Mouse (Mus musculus): Measurements from ENCODE around the gene Actn1.
A peak's percentile ranks its signal among the peaks of the same experiment; 100 is the strongest.

Actn1 gene

DNA sequence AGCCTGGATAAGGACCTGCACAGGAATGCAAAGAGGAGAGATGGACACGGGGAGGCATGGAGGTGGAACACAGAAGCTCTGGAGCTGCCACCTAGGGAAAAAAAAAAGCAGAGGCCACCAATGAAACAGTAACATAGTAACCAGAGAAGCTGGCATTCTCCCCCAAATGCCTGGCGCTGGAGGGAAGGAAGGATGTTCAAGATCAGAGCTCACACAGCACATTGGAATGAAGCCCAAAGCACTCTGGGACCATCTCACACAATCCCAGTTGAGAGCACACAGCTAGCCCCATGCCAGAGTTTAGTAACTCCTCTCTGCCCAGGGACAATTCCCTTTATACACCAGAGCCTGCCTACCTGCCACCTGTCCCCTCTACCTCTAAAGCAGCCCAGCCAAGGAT lies 34.1 kb downstream of the Actn1 start:
- no peak for DNase-seq (ENCODE audit: low spot score in 2 of 2)

DNA sequence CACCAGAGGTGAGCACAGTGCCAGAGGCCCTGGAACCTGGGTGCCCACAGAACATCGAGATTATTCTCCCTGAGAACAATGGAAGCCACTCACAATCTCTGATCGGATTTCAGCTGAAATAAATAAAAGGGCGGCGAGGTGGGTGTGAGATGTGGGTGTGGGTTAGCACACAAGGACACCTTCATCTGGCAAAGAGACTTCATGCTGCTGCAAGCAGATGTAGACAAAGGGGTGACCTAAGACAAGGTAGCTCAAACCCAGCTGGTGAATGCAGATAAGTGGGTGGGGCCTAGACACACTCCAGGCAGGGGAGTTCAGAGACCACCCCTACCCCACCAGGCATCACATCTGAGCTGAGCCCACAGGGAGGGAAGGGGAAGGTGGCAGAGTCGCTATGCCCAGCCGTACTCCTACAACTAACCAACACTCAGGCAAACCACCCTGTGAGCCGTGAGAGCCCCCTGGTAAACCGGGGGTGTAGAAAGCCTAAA lies 35.9 kb downstream of the Actn1 start:
- DNase-seq (ENCODE audit: low spot score in 2 of 2) = no peak

DNA sequence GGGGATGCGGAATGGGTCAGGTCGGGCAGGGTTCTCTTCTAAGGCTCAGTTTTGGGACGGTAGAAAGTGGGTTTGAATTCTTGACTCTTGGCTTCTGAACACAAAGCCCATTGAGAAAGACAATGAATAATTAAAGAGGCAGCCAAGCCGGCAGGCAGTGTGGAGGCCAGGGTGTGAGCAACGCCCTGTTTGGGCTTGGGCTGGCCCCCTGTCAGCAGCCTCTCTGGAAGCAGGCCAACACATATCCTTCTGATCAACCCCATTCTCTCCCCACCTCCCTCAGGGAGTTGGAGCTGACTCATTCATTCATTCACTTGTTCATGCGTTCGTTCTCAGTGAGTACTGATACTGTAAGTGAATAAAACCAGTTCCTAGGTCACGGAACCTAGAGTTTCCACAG lies 36.7 kb downstream of the Actn1 start:
- DNase-seq (ENCODE audit: low spot score in 2 of 2) = no peak

DNA sequence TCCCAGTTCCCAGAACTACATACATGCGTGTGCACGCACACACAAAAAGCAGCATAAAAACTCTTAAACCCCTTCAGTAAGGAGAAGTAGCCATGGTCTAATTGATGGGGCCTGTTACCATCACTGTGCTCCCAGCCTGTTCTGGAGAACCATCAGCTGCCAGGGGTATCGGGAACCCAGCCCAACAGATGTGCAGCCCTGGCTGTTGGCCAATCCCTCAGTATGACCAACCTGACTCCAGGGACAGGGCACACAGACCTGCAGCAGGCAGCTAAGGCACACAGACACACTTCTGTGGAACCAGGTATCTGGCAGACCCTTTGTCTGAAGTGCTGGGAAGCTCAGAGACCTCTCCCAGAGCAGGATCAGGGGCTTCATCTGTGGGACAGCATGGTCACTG lies 37.7 kb downstream of the Actn1 start:
- DNase-seq (ENCODE audit: low spot score in 2 of 2) = no peak

DNA sequence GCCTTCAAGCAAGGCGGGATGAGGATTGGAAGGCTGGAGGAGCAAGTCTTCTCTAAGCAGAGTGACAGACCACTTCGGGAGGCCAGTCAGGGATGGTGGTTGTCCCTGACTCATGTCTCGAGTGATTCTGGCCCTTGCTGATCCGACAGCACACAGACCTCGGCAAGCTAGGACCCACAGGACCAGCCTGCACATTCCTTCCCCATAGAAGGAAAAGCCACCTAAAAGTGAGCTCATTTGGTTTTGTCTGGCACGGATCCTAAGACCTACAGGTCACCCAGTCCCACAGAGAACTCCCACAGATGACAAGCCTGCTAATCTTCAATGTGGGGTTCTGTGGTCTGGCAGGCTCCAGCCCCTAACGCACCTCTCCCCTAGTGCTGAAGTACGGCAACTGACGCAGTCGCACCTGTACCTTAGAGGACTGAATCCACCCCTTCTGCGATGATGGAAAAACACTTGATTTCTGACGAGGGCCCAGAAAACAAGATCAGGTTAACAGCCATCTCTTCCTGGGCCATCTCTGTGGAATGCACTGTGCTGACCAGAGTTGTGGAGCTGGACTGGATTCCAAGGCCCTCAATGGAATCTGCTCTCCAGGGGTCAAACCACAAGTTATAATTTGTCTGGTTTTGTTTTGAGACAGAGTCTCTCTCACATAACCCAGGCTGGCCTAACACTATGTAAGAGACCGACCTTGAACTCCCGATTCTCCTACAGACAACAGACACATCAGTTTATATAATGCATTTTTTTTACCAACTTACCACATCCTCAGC lies 39.7 kb downstream of the Actn1 start:
- no peak for DNase-seq (ENCODE audit: low spot score in 2 of 2)

DNA sequence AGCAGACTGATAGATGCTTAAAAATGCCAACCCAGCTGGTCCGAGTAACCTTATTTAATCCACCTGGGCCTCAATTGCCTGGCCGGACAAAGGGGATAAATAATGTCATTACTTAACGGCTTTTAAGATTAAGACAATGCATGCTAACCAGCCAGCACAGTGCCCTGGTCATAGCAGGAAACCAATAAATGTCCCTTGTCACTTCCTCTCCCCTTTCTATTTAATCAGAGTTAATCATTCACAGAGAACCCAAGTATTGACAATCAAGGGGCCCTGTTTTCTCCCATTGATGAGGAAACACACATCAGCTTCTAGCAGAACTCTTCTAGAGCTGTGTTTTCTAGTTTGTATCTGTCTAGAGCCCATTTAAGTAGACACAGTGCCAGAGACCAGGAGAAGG lies 41.4 kb downstream of the Actn1 start:
- DNase-seq (ENCODE audit: low spot score in 2 of 2) = no peak

DNA sequence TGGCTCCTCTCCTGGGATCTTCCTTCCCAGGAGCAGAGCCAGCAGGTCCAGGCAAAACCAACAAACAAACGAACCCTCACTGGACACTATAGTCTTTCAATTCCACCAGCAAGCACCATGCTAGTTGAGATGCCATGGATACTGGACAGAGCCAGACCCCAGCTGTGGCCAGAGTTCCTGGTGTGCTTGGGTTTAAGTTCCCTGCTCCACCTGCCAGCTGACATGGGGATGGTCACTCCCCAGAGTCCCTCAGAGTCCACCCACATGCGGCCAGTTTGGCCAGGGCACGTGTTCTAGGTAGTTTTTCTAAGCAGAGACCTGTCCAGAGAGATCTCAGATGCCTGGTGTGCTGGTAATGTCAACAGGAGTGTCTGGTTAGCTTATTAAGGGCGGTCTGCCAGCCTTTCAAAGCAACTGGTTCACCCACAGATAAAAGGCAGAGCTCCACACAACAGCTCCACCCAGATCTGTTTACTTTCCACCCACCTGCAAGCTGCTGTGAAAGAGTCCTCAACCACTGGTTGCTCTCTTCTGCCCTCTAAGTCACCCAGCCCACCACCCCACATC lies 42.0 kb downstream of the Actn1 start:
- no peak for DNase-seq (ENCODE audit: low spot score in 2 of 2)

DNA sequence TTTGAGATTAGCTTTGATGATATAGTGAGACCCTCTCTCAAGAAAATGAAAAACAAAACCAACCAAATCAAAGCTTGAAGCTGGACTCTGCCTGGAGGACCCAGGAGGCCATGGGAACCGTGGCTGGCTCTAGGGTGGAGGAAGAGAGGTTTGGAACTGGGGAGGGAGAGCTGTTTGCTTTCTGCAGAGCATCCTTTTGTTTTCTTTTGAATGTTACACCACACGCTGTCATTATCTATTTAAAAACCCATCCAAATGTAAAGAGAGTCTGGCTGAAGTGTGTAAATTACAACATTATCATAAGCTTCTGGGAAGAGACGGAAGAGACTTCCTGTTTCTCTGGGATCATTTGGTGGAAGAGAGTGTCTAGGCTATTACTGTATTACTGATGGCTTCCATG lies 43.1 kb downstream of the Actn1 start:
- DNase-seq (ENCODE audit: low spot score in 2 of 2) = no peak

DNA sequence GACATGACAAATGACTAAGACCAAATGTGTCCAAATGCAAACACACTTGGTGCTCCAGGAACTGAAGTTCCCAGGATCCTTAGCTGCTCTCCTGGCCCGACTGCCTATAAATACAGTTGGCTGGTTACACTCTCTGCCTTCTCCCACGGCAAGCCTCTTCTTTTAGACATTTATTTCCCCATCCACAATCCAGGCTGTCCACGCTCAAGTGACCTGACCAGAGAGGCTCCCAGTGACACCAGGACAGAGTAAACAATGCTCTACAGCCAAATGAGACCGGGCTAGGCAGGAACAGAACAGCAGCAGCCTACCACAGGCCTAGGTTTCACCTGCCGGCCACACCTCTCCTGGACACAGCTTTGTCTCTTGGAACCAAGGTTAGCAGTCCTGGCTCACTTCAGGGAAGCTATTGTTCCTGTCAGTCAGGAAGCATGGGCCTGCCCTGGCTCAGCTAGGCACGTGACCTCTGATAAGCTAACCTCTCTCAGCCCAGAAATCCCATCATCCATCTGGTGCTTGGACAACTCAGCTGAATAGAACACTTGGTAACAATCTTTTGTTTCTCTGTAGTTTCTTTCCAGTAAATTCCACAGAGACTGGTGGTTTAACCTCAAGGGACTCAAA lies 43.8 kb downstream of the Actn1 start:
- DNase-seq (ENCODE audit: low spot score in 2 of 2) = no peak

DNA sequence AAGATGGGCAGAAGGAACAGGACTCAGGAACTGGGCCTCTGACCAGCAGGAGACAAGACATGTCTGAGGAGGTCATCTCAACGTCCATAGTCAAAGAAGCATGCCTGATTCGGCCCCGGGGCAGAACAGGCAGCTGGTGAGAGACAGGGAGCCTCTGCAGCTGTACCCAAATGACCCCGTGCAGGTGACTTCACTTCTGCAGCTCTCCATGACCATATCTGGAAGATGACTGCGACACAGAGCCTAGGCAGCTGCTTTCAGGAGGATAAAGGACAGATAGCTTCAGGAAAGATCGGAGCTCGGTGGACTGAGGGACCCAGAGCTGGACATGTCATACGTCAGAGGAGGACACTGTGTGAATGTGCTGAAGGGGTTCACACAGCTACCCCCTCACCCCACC lies 46.4 kb downstream of the Actn1 start:
- DNase-seq (ENCODE audit: low spot score in 2 of 2) = no peak

DNA sequence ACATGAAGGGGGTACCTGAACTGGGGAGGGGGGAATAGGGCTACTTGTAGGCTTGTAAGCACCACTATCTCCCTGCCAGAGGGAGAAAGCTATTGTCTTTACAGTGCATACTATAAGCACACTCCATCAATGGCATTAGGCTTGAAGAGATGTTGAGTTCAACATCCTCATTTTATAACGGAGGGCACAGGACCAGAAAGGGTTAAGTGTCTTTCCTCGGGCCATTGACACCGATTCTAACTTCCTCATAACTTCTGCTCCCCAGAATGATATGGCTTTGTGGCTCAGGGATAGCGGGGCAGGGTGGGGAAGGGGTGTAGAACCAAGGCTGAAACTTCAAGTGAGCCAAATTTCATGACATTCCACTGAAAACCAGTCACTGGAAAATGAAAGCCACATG lies 46.9 kb downstream of the Actn1 start:
- DNase-seq (ENCODE audit: low spot score in 2 of 2) = no peak

DNA sequence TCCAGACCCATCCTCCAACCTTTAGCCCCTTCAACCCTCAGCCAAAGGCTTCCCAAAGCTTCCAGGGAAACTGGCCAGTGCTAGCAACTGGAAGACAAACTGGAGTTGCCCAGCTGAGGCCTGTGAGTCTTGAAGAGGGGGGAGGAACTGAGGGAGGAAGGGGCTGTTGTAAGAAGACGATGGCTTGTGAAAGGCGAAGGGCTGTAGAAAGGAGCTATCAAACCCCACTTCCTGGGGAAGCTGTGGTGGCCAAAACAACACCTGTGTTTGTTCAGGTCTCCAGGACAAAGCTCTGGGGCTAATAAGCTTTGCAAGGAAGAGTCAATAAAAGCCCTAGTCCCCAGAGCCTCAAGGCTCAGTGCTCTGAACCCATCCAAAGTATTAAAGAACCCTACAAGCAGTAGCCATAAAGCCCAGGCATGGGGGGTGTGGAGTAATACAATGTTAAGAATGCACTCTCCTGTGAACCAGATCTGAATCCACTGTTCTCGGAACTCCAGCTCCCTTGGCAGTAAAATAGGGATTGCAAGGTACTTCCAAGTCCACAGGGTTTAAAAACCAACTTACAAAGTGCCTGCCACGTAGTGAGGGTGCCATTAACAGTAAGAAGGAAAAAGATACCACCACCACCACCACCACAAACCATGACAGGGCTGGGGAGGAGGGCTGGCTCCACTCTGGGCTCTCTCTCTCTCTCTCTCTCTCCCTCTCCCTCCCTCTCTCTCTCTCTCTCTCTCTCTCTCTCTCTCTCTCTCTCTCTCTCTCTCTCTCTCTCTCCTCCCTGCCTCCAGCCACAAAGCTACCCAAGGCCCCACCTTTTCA lies 49.2 kb downstream of the Actn1 start:
- no peak for DNase-seq (ENCODE audit: low spot score in 2 of 2)

DNA sequence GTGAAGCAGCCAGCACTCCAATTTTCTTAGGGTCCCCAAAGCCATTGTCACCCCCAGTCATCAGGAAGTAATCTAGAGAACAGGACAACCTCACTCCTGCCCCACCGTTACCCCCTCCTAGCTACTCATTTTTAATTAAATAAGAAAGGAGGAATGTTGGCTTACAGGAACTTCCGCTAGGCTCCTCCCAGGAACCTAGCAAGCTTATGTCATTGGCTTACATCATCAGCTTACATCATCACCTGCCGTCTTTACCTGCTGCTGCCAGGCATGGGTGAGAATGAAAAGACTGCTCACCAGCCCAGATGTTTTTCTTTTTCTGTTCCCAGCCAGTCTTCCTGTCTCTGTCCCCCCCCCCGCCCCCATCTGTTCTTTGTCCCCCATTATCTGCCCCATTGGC lies 50.3 kb downstream of the Actn1 start:
- DNase-seq (ENCODE audit: low spot score in 2 of 2) = no peak

DNA sequence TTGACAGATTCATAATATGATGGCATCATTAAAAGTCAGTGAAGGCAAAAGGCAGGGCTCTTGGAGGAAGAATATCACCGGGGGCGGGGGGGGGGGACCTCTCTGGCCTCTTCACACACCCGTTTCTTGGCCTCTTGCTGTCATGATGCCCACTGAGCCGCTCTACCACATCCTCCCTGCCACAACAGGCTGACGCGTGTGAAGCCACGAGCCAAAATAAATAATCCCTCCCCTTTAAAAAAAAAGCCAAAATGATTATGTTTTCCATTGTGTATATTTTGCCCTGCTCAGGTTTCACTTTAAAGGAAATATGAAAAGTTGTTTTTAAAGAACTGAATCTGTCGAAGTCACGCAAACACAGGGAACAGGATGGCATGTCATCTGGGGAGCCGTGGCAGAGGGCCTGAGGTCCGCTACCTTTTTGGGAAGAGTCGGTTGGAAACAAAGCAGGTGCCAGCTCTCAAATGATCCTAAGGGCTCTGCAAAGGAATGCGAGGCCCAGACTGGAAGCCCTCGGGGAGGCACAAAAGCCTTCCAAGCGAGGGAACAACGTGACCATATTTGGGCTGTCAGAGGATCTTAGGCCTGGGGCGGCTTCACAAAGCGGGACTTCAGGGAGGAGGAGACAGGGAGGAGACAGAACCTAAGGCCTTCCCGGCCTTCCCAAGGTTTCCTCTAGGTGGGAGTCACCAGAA lies 51.9 kb downstream of the Actn1 start:
- no peak for DNase-seq (ENCODE audit: low spot score in 2 of 2)

DNA sequence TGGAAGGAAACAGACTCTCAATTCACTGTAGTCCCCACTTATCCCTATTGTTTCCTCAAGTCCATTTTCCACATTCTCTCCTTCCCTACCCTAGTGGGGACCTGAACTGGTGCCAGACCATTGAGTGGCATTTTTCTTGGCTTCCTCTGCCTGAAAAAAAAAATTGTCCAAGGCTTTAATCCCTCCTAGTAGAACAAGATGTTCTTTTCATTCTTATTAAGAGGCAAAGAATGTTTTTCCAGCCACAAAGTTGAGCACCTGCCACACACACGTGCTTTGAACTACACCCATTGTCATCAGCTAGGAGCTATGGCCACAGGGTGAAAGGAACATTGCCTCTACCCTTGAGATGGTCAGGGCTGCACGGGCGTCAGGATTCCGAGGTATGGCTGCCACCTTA lies 56.9 kb downstream of the Actn1 start:
- no peak for DNase-seq (ENCODE audit: low spot score in 2 of 2)

DNA sequence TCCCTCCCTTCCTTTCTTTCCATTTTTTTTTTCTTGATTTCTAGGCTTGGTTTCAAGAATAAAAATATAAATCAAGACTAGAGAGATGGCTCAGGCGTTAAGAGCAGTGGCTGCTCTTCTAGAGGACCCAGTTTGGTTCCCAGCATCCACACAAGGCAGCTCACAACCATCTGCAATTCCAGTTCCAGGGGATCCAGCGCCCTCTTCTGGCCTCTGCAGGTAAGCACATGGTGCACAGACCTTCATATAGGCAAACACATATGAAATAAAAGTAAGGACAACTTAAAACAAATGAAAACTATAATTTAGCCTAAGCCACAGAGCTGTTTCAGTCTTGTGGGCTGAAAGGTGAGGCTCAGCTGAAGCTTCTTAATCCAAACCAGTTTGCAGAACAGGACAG lies 60.4 kb downstream of the Actn1 start:
- no peak for DNase-seq (ENCODE audit: low spot score in 2 of 2)

DNA sequence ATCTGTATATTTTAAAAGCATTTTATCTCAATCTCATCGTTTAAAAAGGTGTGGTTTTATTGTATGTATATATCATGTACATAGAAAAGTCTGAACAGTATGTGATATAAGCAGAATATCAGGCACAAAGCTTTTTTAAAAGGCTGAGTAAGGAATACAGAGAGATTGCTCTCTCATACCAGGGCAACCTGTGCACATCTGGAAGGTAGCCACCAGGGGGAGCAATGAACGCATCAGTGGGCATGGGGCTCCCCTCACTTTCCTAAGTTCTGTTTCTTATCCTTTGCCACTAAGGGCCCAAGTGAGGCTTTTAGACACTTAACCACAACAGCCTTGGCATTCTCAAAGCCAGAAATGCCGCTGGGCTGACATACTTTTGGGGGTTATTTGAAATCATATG lies 61.7 kb downstream of the Actn1 start:
- peak in 1 of 2 experiments; percentile 57 for DNase-seq (ENCODE audit: low spot score in 2 of 2)

DNA sequence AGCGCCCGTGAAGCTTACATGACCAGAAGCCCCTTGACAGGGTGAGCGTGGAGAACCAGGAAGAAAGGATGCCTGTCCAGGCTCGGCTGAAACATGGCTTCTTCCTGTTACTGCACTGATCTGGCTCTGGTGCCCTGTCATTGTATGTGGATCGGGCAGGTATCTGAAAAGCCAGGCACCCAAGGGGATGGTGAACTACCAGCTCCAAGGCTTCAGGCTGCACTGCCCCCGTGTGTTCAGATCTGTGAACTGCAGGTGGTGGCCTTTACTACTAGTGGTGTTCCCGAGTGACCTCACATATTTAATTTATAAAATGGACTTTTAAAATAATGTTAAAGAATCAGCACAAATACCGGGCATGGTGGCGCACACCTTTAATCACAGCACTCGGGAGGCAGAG lies 62.8 kb downstream of the Actn1 start:
- DNase-seq (ENCODE audit: low spot score in 2 of 2) = no peak

DNA sequence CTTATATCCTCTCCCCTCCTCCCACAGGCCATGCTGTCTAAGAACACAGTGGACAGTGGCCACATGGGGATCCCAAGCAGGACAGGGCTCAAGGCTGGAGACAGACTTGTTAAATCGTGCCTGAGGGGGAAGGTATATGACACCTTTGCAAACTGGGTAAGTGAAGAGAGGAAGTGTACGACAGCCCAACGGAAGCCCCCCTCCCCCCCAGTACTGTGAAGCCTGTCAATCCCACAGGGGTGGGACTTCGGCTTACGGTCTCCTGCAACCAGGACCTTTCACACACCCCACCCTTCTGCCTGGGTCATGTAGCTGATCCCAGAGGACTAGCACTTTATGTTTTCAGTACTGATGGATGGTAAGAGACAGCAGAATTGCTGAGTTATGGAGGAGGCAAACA lies 68.4 kb downstream of the Actn1 start:
- no peak for DNase-seq (ENCODE audit: low spot score in 2 of 2)

DNA sequence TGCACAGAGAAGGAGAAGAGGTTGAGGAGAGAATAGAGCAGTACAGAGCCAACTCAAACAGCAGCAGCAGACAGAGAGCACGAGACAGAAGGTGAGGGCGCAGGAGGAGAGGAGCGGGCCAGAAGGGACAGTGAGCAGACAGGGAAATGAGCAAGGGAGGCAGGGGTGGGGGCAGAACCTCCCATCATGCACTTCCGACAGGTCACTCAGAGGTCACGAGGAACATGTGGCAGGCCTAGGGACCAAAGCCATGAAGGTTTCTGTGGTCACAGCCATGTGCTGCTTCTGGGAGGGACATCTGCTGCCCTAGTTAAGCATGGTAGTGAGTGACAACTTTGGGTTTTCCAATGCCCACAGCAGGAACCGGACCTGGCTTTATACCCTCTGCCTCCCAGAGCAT lies 68.8 kb downstream of the Actn1 start:
- DNase-seq (ENCODE audit: low spot score in 2 of 2) = no peak

DNA sequence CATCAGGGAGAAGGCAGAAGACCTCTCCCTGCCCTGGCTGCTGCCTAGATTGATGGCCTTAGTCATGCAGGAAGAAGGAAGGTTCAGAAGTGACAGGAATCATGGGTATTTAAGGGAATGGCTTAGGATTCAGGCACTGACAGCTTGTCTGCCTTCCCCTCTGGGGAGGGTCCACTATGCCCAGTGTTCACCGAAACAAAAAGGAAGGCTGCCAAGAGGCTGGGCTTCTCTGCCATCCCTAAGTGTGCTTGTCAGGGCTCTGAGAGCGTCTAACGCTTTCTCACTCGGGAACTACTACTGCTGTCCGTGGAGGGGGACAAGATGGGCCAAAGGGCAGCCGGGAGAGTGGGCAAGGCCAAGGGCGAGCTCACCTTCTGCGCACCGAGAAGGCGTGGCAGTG lies 69.3 kb downstream of the Actn1 start:
- no peak for DNase-seq (ENCODE audit: low spot score in 2 of 2)

DNA sequence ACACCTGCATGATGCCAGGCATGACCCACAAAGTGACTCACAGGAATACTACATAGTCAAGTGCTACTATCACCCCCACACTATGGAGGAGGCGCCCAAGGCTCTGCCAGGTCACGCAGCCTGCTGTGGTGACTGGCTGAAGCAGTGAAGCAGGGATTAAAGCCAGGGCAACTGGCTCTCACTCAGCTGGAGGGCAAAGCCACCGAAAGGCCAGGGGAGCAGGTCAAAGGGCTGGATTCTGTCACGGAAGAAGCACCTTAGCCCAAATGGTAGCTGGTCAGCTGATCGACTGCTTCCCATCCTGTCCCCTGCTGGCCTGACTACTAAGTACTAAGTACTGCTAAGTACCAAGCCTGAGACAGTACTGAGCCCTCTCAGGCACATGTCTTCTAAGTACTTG lies 76.1 kb downstream of the Actn1 start:
- DNase-seq (ENCODE audit: low spot score in 2 of 2) = no peak

All from frontal cortex, postnatal 10 days (tissue).